Mouse (Mus musculus) hindbrain, embryonic 14.5 days (tissue): ENCODE data around the gene Thada. TPM values are rescaled to one million over a fixed set of nuclear protein-coding genes. Genes with fewer than 3 reads are reported as not detected.

Experiments
- ATAC-seq: fragments of 200-750 bp; cut with Nextera tagmentation; 2 replicates; pipeline ENCODE4 v1.8.0; 2017; ENCODE audit warnings: moderate number of reproducible peaks, mild to moderate bottlenecking, moderate TSS enrichment, moderate library complexity; ENCODE audit not compliant: low FRiP score
- DNase-seq: peaks from one replicate; pipeline ENCODE4 v3.0.0-alpha.2; 2015; ENCODE audit warnings: low spot score
- H3K27ac ChIP-seq: fragments of 300-500 bp; sonication (generic); 2 replicates; pipeline ENCODE4 v1.5.1; 2014; ENCODE audit warnings: mild to moderate bottlenecking, moderate library complexity
- H3K27me3 ChIP-seq: fragments of 300-500 bp; sonication (generic); 2 replicates; pipeline ENCODE4 v1.6.1; 2014; ENCODE audit warnings: mild to moderate bottlenecking, low read length, mixed read lengths; ENCODE audit not compliant: control insufficient read depth, insufficient read depth
- H3K36me3 ChIP-seq: fragments of 300-500 bp; sonication (generic); replicated peaks from 2 replicates; pipeline ENCODE4 v1.6.1; 2014; ENCODE audit not compliant: control insufficient read depth, insufficient read depth
- H3K4me1 ChIP-seq: fragments of 300-500 bp; sonication (generic); replicated peaks from 2 replicates; pipeline ENCODE4 v1.6.1; 2014; ENCODE audit warnings: antibody characterized with exemption, low read length, mixed read lengths; ENCODE audit not compliant: control insufficient read depth, insufficient read depth
- H3K4me2 ChIP-seq: fragments of 300-500 bp; sonication (generic); replicated peaks from 2 replicates; pipeline ENCODE4 v1.6.1; 2014; ENCODE audit warnings: mild to moderate bottlenecking, moderate library complexity
- H3K4me3 ChIP-seq: fragments of 300-500 bp; sonication (generic); replicated peaks from 2 replicates; pipeline ENCODE4 v1.5.1; 2014; ENCODE audit warnings: mild to moderate bottlenecking, low read length
- H3K9ac ChIP-seq: fragments of 300-500 bp; sonication (generic); 2 replicates; pipeline ENCODE4 v1.6.1; 2014
- H3K9me3 ChIP-seq: fragments of 300-500 bp; sonication (generic); 2 replicates; pipeline ENCODE4 v1.6.1; 2016; ENCODE audit warnings: low read length; ENCODE audit not compliant: control insufficient read depth
- WGBS: fragments of 180-500 bp; shearing (Covaris S2); extraction: QIAGEN DNeasy Blood & Tissue Kit; methylation state at CpG from one replicate; pipeline ENCODE4 v1.1.7; 2014; 5-methylcytosine and 5-hydroxymethylcytosine counted together
- polyA plus RNA-seq: library from polyadenylated mRNA; unstranded; fragments of >200 nt; fragmentation: Nextera tagmentation; extraction: Ambion mirVana; gene quantifications from 2 replicates; pipeline ENCODE4 v1.2.1, GENCODE M21; 2014

The Thada gene
- polyA plus RNA-seq, 1 experiment from 2014 or later = 9.0 TPM

GRCm38 (mm10) chr17:84144762-84145599 is 321.0 kb downstream of the Thada start:
- H3K4me1 ChIP-seq = no peaks in the 10 kb centered on the region
- no peak overlapping the region for H3K4me3 ChIP-seq
- H3K27ac ChIP-seq = no peak overlapping the region
- no peaks in the 10 kb centered on the region for H3K9me3 ChIP-seq
- DNase-seq = no peak
- 82% methylated on average over 5 of the region's 5 CpGs for WGBS
- no peaks in the 10 kb centered on the region for H3K36me3 ChIP-seq
- no peak overlapping the region for H3K9ac ChIP-seq
- ATAC-seq = no peak
- no peaks in the 10 kb centered on the region for H3K27me3 ChIP-seq
- H3K4me2 ChIP-seq = no peak overlapping the region

- Histone ChIP-seq H3K27me3 (no peaks in the 10 kb centered on the region), H3K4me2 (no peak overlapping the region), H3K27ac (no peak overlapping the region), H3K36me3 (no peaks in the 10 kb centered on the region), H3K9ac (no peak overlapping the region), H3K4me3 (no peak overlapping the region), H3K9me3 (no peaks in the 10 kb centered on the region), H3K4me1 (no peaks in the 10 kb centered on the region)
- WGBS = 91% methylated on average over 3 of the region's 3 CpGs
- DNase-seq (no peak), ATAC-seq (no peak)
Observed at GRCm38 (mm10) chr17:84144130-84144529, 321.9 kb downstream of the Thada start.

- Histone ChIP-seq H3K27me3 (no peaks in the 10 kb centered on the region), H3K4me2 (no peak overlapping the region), H3K27ac (no peak overlapping the region), H3K9me3 (no peaks in the 10 kb centered on the region), H3K4me3 (no peak overlapping the region), H3K36me3 (no peaks in the 10 kb centered on the region), H3K9ac (no peak overlapping the region), H3K4me1 (no peaks in the 10 kb centered on the region)
- 64% methylated on average over 12 of the region's 12 CpGs for WGBS
- ATAC-seq (no peak), DNase-seq (no peak)
Observed at GRCm38 (mm10) chr17:84143219-84143844, 322.7 kb downstream of the Thada start.

GRCm38 (mm10) chr17:84141691-84142090 is 324.3 kb downstream of the Thada start:
- 89% methylated on average over 6 of the region's 6 CpGs for WGBS
- Histone ChIP-seq H3K36me3 (no peaks in the 10 kb centered on the region), H3K9ac (no peak overlapping the region), H3K4me1 (no peaks in the 10 kb centered on the region), H3K27me3 (no peaks in the 10 kb centered on the region), H3K9me3 (no peaks in the 10 kb centered on the region), H3K4me2 (no peak overlapping the region), H3K27ac (no peak overlapping the region), H3K4me3 (no peak overlapping the region)
- no peak for DNase-seq
- no peak for ATAC-seq

- Histone ChIP-seq H3K4me3 (no peak overlapping the region), H3K36me3 (no peaks in the 10 kb centered on the region), H3K27me3 (no peaks in the 10 kb centered on the region), H3K27ac (no peak overlapping the region), H3K9ac (no peak overlapping the region), H3K4me1 (no peaks in the 10 kb centered on the region), H3K9me3 (no peaks in the 10 kb centered on the region), H3K4me2 (no peak overlapping the region)
- DNase-seq (no peak), ATAC-seq (no peak)
- WGBS = 75% methylated on average over 10 of the region's 10 CpGs
Observed at GRCm38 (mm10) chr17:84140822-84141507, 325.0 kb downstream of the Thada start.

Other genes with a start within 250 kb of the Thada start
- gene Plekhh2, start 45.7 kb upstream of the Thada start, polyA plus RNA-seq = 2.5 and 2.6 TPM in 2 replicates
- gene Dync2li1, start 160.3 kb upstream of the Thada start, polyA plus RNA-seq = 33.4 and 34.8 TPM in 2 replicates
- 0.08 and 0.09 TPM in 2 replicates for gene Abcg8, start 210.1 kb upstream of the Thada start, polyA plus RNA-seq
- 2.6 and 5.9 TPM in 2 replicates for gene Abcg5, start 216.8 kb upstream of the Thada start, polyA plus RNA-seq